Mouse (Mus musculus): ENCODE data around the gene Cc2d2b. TPM values are rescaled to one million over a fixed set of nuclear protein-coding genes. Genes with fewer than 3 reads are reported as not detected.

Cc2d2b gene
- 0.47 TPM for total RNA-seq (2023)

DNA sequence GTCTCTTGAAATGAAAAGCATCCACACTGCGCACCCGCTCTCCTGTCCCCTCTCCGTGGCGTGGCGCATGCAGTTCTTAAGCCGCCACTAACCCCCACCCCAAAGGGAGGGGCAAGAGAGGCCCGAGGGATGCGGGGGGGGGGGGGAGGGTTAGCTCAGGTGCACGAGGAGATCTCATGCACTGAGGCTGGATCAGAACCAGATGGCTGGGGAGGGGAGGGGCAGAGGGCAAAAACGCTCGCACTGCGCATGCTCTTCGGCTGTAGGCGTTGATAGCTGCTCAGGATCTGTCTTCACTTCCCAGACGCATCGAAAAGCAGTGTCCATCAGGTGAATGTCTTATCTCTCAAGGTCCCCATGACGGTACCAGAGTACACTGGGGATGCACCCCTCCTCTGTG lies at the start of gene Cc2d2b:
Gene Cc2d2b, plus strand, starts transcription at position 195 of the 400 bp plus-strand sequence.

DNA sequence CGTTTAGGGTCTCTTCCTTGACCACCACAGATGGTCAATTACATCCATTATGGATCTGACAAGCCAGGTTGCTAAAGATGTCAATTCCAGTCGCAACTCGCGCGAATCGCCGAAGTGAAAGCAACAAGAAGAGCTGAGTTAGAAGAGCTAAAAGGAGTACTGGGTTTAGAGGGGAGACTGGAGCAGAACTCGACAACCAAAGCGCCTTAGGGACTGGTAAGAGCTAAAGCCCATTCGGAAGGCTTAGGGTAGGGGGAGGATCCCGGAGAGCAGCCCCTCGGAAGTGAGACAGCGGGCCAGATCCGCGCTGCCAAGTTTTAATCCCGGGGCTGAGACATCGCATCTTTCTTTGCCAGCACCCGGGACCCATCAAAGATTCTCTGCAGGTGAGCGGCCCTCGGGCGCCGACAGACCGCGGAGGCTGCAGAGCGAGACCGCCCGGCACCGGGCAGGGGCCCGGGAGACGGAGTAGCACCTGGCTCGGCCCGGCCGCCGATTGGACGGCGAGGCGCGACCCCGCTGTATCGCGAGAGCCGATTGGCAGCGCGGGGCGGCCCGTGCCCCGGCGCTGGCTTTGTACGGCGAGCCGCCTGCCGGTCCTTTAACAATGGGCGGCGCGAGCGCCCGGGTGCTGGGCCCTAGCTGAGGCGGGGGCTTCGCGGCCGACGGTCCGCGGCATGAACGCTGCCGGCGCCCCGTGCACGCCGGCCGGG lies 82.3 kb downstream of the Cc2d2b start, which contains the start of gene Ccnj:
Gene Ccnj, plus strand, starts transcription at position 577 of the 713 bp plus-strand sequence.

Other genes starting within 250 kb of the Cc2d2b start
- 20.8 TPM for gene Sorbs1, start 235.0 kb upstream of the Cc2d2b start, total RNA-seq (2023)
- 34.5 TPM for gene Aldh18a1, start 160.3 kb upstream of the Cc2d2b start, total RNA-seq (2023)
- 6.7 TPM for gene Tctn3, start 136.5 kb upstream of the Cc2d2b start, total RNA-seq (2023)
- gene Entpd1, start 136.4 kb upstream of the Cc2d2b start, total RNA-seq (2023): 2.2 TPM
- 6.8 TPM for gene Ccnj, start 82.5 kb downstream of the Cc2d2b start, total RNA-seq (2023)
- gene Zfp518a, start 146.0 kb downstream of the Cc2d2b start, total RNA-seq (2023): 16.0 TPM
- gene Blnk, start 245.8 kb downstream of the Cc2d2b start, total RNA-seq (2023): 14.7 TPM